Mouse (Mus musculus): ENCODE measurements around the gene Clec16a.

DNA sequence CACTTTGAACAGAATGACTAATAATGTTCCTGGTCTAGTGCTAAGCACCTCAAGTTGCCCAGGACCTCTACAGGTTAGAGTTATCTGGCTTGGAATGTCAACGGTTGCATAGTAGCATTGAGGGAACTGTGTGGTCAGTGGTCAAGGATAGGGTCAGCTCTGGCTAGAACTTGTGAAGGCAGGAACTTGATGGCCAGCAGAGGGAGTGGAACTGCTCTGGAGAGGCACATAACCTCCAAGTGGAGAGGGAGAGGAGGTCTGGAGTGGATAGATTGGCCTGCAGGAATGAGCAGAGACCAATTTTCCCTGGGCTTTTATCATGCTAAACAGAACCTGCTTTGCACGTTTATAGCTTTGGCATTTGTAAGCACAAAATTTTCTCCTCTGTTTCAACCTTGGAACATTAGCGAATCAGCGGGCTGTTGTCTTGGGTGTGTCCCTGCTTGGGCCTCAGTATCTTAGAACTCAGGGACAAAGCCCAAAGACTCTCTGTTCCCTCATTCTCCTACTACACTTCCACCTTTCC, 83.0 kb downstream of the Clec16a start:
- TF ChIP-seq CTCF (IDR thresholded peaks at IDR 0.05; ENCODE audit: borderline replicate concordance, insufficient read depth, low read length) (no peak), POLR2A (IDR thresholded peaks at IDR 0.05; ENCODE audit: low read depth, low read length) (no peak)
